Mouse (Mus musculus): Measurements from ENCODE around the gene Trappc6a. TPM values are rescaled to one million over a fixed set of nuclear protein-coding genes. Genes with fewer than 3 reads are reported as not detected.

The Trappc6a gene
- 51.6 and 52.5 TPM in 2 replicates for polyA plus RNA-seq (2015; fragmentation: Nextera tagmentation; extraction: Ambion mirVana)

GRCm38 (mm10) chr7:19508150-19508923 lies at the start of gene Trappc6a, which contains the start of gene Bloc1s3:
Trappc6a (plus strand) TSS chr7:19508395.
Bloc1s3 (minus strand) TSS chr7:19508367.
- Histone ChIP-seq H3K4me3 (ENCODE audit: low read depth, low read length) (peak within 1 kb of the TSS; percentile 82), H3K4me2 (ENCODE audit: low read depth, low read length) (peak within 1 kb of the TSS; percentile 95), H3K9me3 (ENCODE audit: low read length) (no peaks in the 10 kb centered on the region), H3K36me3 (replicated peaks; ENCODE audit: insufficient read depth, low read length) (no peaks in the 10 kb centered on the region), H3K27me3 (ENCODE audit: insufficient read depth, low read length) (no peaks in the 10 kb centered on the region), H3K27ac (ENCODE audit: low read depth) (peak within 1 kb of the TSS; percentile 82), H3K4me1 (ENCODE audit: insufficient read depth) (peaks cover 20% of the 10 kb centered on the region), H3K9ac (replicated peaks) (peak within 1 kb of the TSS; percentile 75)
- DNase-seq: peak; percentile 90
- peak; percentile 95 for ATAC-seq
- WGBS (ENCODE audit: insufficient replicate concordance): under 1% methylated on average over 56 of the region's 56 CpGs
- no peak; the same call in 1 of the 2 replicates for TF ChIP-seq EP300 (IDR thresholded peaks at IDR 0.05; ENCODE audit: low read depth)
- TF ChIP-seq CTCF (IDR thresholded peaks at IDR 0.05; ENCODE audit: low read depth): no peak

- Histone ChIP-seq H3K9ac (replicated peaks) (peak within 1 kb of the TSS; percentile 87), H3K27me3 (ENCODE audit: insufficient read depth, low read length) (no peaks in the 10 kb centered on the region), H3K36me3 (replicated peaks; ENCODE audit: insufficient read depth, low read length) (no peaks in the 10 kb centered on the region), H3K9me3 (ENCODE audit: low read length) (no peaks in the 10 kb centered on the region), H3K27ac (ENCODE audit: low read depth) (peak within 1 kb of the TSS; percentile 74), H3K4me1 (ENCODE audit: insufficient read depth) (peaks cover 15% of the 10 kb centered on the region), H3K4me3 (ENCODE audit: low read depth, low read length) (peak within 1 kb of the TSS; percentile 95), H3K4me2 (ENCODE audit: low read depth, low read length) (peak within 1 kb of the TSS; percentile 93)
- peak; percentile 89 for DNase-seq
- 2% methylated on average over 19 of the region's 42 CpGs for WGBS (ENCODE audit: insufficient replicate concordance)
- peak; percentile 85 for ATAC-seq
- TF ChIP-seq EP300 (IDR thresholded peaks at IDR 0.05; ENCODE audit: low read depth) (no peak), CTCF (IDR thresholded peaks at IDR 0.05; ENCODE audit: low read depth) (no peak)
Observed at GRCm38 (mm10) chr7:19458591-19459111, 49.5 kb upstream of the Trappc6a start, which contains the start of gene Mark4. Mark4 (minus strand) TSS chr7:19458821.

- Histone ChIP-seq H3K9me3 (ENCODE audit: low read length) (no peaks in the 10 kb centered on the region), H3K27me3 (ENCODE audit: insufficient read depth, low read length) (no peaks in the 10 kb centered on the region), H3K4me3 (ENCODE audit: low read depth, low read length) (peak overlapping the region; percentile 95), H3K27ac (ENCODE audit: low read depth) (peak overlapping the region; percentile 74), H3K4me2 (ENCODE audit: low read depth, low read length) (peak overlapping the region; percentile 93), H3K4me1 (ENCODE audit: insufficient read depth) (peaks cover 15% of the 10 kb centered on the region), H3K9ac (replicated peaks) (peak overlapping the region; percentile 87), H3K36me3 (replicated peaks; ENCODE audit: insufficient read depth, low read length) (no peaks in the 10 kb centered on the region)
- TF ChIP-seq CTCF (IDR thresholded peaks at IDR 0.05; ENCODE audit: low read depth): no peak
- ATAC-seq: no peak
- no peak for DNase-seq
- WGBS (ENCODE audit: insufficient replicate concordance): 26% methylated on average over 6 of the region's 6 CpGs
Observed at GRCm38 (mm10) chr7:19459144-19459870, 48.9 kb upstream of the Trappc6a start.

- H3K4me3 ChIP-seq (ENCODE audit: low read depth, low read length): no peak overlapping the region
- no peaks in the 10 kb centered on the region for H3K9me3 ChIP-seq (ENCODE audit: low read length)
- ATAC-seq (no peak), DNase-seq (no peak)
- TF ChIP-seq EP300 (IDR thresholded peaks at IDR 0.05; ENCODE audit: low read depth): no peak
- no peak for TF ChIP-seq CTCF (IDR thresholded peaks at IDR 0.05; ENCODE audit: low read depth)
- WGBS (ENCODE audit: insufficient replicate concordance): 41% methylated on average over 1 of the region's 1 CpGs
- H3K4me2 ChIP-seq (ENCODE audit: low read depth, low read length): no peak overlapping the region
- H3K27ac ChIP-seq (ENCODE audit: low read depth): no peak overlapping the region
- no peaks in the 10 kb centered on the region for H3K27me3 ChIP-seq (ENCODE audit: insufficient read depth, low read length)
- peaks cover 15% of the 10 kb centered on the region for H3K4me1 ChIP-seq (ENCODE audit: insufficient read depth)
- H3K36me3 ChIP-seq (replicated peaks; ENCODE audit: insufficient read depth, low read length): no peaks in the 10 kb centered on the region
- H3K9ac ChIP-seq (replicated peaks): no peak overlapping the region
Observed at GRCm38 (mm10) chr7:19460500-19460899, 47.7 kb upstream of the Trappc6a start.

- Histone ChIP-seq H3K27me3 (ENCODE audit: insufficient read depth, low read length) (no peaks in the 10 kb centered on the region), H3K9ac (replicated peaks) (no peak overlapping the region), H3K9me3 (ENCODE audit: low read length) (no peaks in the 10 kb centered on the region), H3K27ac (ENCODE audit: low read depth) (no peak overlapping the region), H3K36me3 (replicated peaks; ENCODE audit: insufficient read depth, low read length) (no peaks in the 10 kb centered on the region), H3K4me1 (ENCODE audit: insufficient read depth) (peaks cover 15% of the 10 kb centered on the region), H3K4me2 (ENCODE audit: low read depth, low read length) (no peak overlapping the region), H3K4me3 (ENCODE audit: low read depth, low read length) (no peak overlapping the region)
- peak; percentile 81 for DNase-seq
- no peak for ATAC-seq
- peak; percentile 92 for TF ChIP-seq CTCF (IDR thresholded peaks at IDR 0.05; ENCODE audit: low read depth)
- TF ChIP-seq EP300 (IDR thresholded peaks at IDR 0.05; ENCODE audit: low read depth): no peak
- 10% methylated on average over 6 of the region's 6 CpGs for WGBS (ENCODE audit: insufficient replicate concordance)
Observed at GRCm38 (mm10) chr7:19461488-19461887, 46.7 kb upstream of the Trappc6a start.

- Histone ChIP-seq H3K4me3 (ENCODE audit: low read depth, low read length) (no peak overlapping the region), H3K27ac (ENCODE audit: low read depth) (no peak overlapping the region), H3K9me3 (ENCODE audit: low read length) (no peaks in the 10 kb centered on the region), H3K4me1 (ENCODE audit: insufficient read depth) (peaks cover 9% of the 10 kb centered on the region), H3K9ac (replicated peaks) (no peak overlapping the region), H3K36me3 (replicated peaks; ENCODE audit: insufficient read depth, low read length) (no peaks in the 10 kb centered on the region), H3K27me3 (ENCODE audit: insufficient read depth, low read length) (no peaks in the 10 kb centered on the region), H3K4me2 (ENCODE audit: low read depth, low read length) (no peak overlapping the region)
- TF ChIP-seq CTCF (IDR thresholded peaks at IDR 0.05; ENCODE audit: low read depth) (no peak), EP300 (IDR thresholded peaks at IDR 0.05; ENCODE audit: low read depth) (no peak)
- ATAC-seq (no peak), DNase-seq (no peak)
- 46% methylated on average over 4 of the region's 4 CpGs for WGBS (ENCODE audit: insufficient replicate concordance)
Observed at GRCm38 (mm10) chr7:19462443-19462842, 45.8 kb upstream of the Trappc6a start.
